Mouse (Mus musculus) limb, embryonic 14.5 days (tissue): ENCODE measurements around the gene Arhgef10l. TPM values are rescaled to one million over a fixed set of nuclear protein-coding genes. Genes with fewer than 3 reads are reported as not detected.
A peak's percentile ranks its signal among the peaks of the same experiment; 100 is the strongest.

ENCODE experiments used
- ATAC-seq: fragments of 200-750 bp; cut with Nextera tagmentation; 2 replicates; pipeline ENCODE4 v1.8.0; 2017; ENCODE audit warnings: low read depth, moderate number of reproducible peaks, moderate TSS enrichment; ENCODE audit not compliant: low FRiP score
- DNase-seq: peaks from one replicate; pipeline ENCODE4 v3.0.0-alpha.2; 2015; ENCODE audit warnings: low spot score
- H3K27ac ChIP-seq: fragments of 300-500 bp; sonication (generic); replicated peaks from 2 replicates; pipeline ENCODE4 v1.5.1; 2014; ENCODE audit warnings: low read depth, mild to moderate bottlenecking, low read length, moderate library complexity, mixed read lengths
- H3K27me3 ChIP-seq: fragments of 300-500 bp; sonication (generic); 2 replicates; pipeline ENCODE4 v1.6.1; 2014; ENCODE audit warnings: low read length, mixed read lengths; ENCODE audit not compliant: control insufficient read depth, insufficient read depth
- H3K36me3 ChIP-seq: fragments of 300-500 bp; sonication (generic); 2 replicates; pipeline ENCODE4 v1.6.1; 2014; ENCODE audit warnings: mild to moderate bottlenecking, low read length, moderate library complexity, mixed read lengths; ENCODE audit not compliant: control insufficient read depth, insufficient read depth
- H3K4me1 ChIP-seq: fragments of 300-500 bp; sonication (generic); 2 replicates; pipeline ENCODE4 v1.6.1; 2014; ENCODE audit warnings: antibody characterized with exemption, low read length, mixed read lengths; ENCODE audit not compliant: control insufficient read depth, insufficient read depth
- H3K4me2 ChIP-seq: fragments of 300-500 bp; sonication (generic); replicated peaks from 2 replicates; pipeline ENCODE4 v1.6.1; 2014; ENCODE audit warnings: low read depth, mild to moderate bottlenecking, low read length, moderate library complexity; ENCODE audit not compliant: severe bottlenecking
- H3K4me3 ChIP-seq: fragments of 300-500 bp; sonication (generic); replicated peaks from 2 replicates; pipeline ENCODE4 v1.5.1; 2014; ENCODE audit warnings: low read length
- H3K9ac ChIP-seq: fragments of 300-500 bp; sonication (generic); 2 replicates; pipeline ENCODE4 v1.6.1; 2014; ENCODE audit warnings: mild to moderate bottlenecking, low read depth, low read length, moderate library complexity; ENCODE audit not compliant: severe bottlenecking
- H3K9me3 ChIP-seq: fragments of 300-500 bp; sonication (generic); 2 replicates; pipeline ENCODE4 v1.6.1; 2016; ENCODE audit warnings: low read length; ENCODE audit not compliant: control insufficient read depth
- POLR2A ChIP-seq: fragments of 200-500 bp; IDR thresholded peaks from 2 replicates; pipeline ENCODE4 v1.8.0; 2012; ENCODE audit warnings: inconsistent platforms, mild to moderate bottlenecking, moderate library complexity, borderline replicate concordance; ENCODE audit not compliant: insufficient read depth, insufficient read length; ENCODE audit errors: extremely low read depth
- WGBS: fragments of 180-500 bp; shearing (Covaris S2); extraction: QIAGEN DNeasy Blood & Tissue Kit; methylation state at CpG from one replicate; pipeline ENCODE4 v1.1.7; 2014; 5-methylcytosine and 5-hydroxymethylcytosine counted together
- polyA plus RNA-seq, 2 experiments: library from polyadenylated mRNA; depleted of rRNA in 1 of 2; stranded (reverse) in 1 of 2; unstranded in 1 of 2; fragments of >200 nt; fragmentation: Nextera tagmentation in 1 of 2; extraction: Ambion mirVana in 1 of 2; gene quantifications; 2 replicates each; pipeline versions ENCODE4 v1.2.1 to v1.2.3; 2012 to 2014

Gene Arhgef10l
- polyA plus RNA-seq, 2 experiments = 13.7 to 19.5 TPM

- Histone ChIP-seq H3K4me2 (no peak overlapping the region), H3K4me1 (peaks cover 28% of the 10 kb centered on the region), H3K9me3 (no peaks in the 10 kb centered on the region), H3K36me3 (no peaks in the 10 kb centered on the region), H3K27me3 (no peaks in the 10 kb centered on the region), H3K4me3 (no peak overlapping the region), H3K9ac (no peak overlapping the region), H3K27ac (no peak overlapping the region)
- WGBS = 43% methylated on average over 14 of the region's 14 CpGs
- DNase-seq (no peak), ATAC-seq (no peak)
- TF ChIP-seq POLR2A = no peak
These were observed 11.8 kb downstream of the Arhgef10l start for GRCm38 (mm10) chr4:140653835-140654583.

DNA sequence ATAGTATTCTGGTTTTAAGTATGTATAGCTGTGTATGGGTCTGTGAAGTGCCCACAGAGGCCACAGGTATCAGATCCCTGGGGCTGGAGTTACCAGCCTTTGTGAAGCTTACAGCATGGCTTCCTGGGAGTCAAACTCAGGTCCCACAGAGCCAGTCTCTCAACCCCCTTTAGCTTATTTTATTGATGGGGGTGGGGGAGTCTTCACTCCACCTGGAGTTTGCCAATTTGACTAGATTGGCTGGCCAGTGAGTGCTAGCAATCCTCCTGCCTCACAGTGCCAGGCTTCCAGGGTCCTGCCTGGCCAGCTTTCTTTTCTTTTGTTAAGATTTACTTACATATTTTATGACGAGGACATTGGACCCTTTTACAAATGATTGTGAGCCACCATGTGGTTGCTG lies 16.1 kb downstream of the Arhgef10l start:
- Histone ChIP-seq H3K9ac (no peak overlapping the region), H3K4me3 (no peak overlapping the region; the same call in 1 of the 2 replicates), H3K27me3 (no peaks in the 10 kb centered on the region), H3K27ac (no peak overlapping the region), H3K4me2 (0 out of 2 replicates have a peak overlapping the region, but pooled peaks have one; percentile 66), H3K36me3 (0 out of 2 replicates have a peak, but pooled peaks cover 4% of the 10 kb centered on the region), H3K9me3 (no peaks in the 10 kb centered on the region), H3K4me1 (peaks cover 14% of the 10 kb centered on the region)
- WGBS = 55% methylated on average over 1 of the region's 1 CpGs
- no peak for DNase-seq
- no peak for ATAC-seq
- no peak for TF ChIP-seq POLR2A

DNA sequence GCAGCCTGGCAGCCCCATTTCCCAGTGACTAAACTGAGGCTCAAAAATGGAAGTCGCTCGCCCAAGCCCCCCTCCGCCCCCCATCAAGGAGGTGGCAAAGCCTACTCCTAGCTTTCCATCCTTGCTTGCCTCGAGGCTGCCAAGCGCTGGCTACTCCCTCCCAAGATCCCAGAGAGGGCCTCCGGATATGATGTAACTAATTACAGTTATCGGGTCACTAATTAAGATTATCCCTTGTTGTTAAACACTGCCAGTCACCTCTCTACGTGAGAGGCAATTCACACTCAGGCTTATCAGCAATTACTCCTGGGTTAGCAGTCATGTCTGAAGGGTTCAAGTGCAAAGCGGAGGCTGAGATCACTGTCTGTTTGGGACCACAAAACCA lies 16.6 kb downstream of the Arhgef10l start:
- 16% methylated on average over 9 of the region's 9 CpGs for WGBS
- H3K36me3 ChIP-seq = 0 out of 2 replicates have a peak, but pooled peaks cover 4% of the 10 kb centered on the region
- no peak for DNase-seq

DNA sequence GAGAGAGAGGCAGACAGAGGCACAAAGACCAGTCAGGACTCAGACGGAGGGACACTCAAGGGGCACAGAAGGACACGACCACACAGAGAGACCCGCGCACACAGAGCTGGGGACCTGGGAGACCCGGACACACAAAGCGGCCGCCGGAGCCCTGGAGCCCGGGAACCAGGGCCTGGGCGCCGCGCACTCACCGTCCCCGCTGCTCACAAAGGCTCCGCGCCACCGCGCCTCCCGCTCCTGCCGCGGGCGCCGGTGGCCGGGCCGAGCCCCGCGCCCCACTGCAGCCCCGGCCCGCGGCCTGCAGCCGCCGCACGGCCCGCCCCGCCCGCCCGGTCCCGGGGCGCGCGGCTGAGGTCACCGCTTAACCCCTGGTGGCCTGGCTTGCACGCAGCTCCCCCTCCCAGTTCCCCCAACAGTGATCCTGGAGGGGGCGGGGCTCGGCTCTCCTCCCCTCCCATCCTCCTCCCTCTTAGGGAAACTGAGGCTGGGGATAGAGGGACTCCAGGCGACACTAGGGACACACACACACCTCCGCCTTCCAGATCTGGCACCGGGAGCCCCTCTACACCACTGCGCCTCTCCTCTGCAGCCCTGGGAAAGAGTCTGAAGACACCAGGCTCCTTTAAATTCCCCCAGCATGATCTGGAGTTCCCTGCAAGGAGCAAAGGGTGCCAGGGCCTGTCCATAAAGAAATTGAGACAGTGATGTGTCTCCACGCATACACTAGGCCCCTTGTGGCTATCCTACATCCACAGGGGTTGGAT lies 17.2 kb downstream of the Arhgef10l start:
- H3K4me2 ChIP-seq = peak overlapping the region; percentile 66
- H3K27me3 ChIP-seq = no peaks in the 10 kb centered on the region
- DNase-seq (no peak), ATAC-seq (peak; percentile 83)
- H3K27ac ChIP-seq = peak overlapping the region; percentile 83
- peak overlapping the region; percentile 62 for H3K4me3 ChIP-seq
- TF ChIP-seq POLR2A = no peak
- H3K4me1 ChIP-seq = peaks cover 10% of the 10 kb centered on the region
- no peaks in the 10 kb centered on the region for H3K9me3 ChIP-seq
- 1% methylated on average over 16 of the region's 50 CpGs for WGBS
- H3K36me3 ChIP-seq = 0 out of 2 replicates have a peak, but pooled peaks cover 4% of the 10 kb centered on the region
- peak overlapping the region; percentile 91 for H3K9ac ChIP-seq

More for the DNA sequence above, 16.6 kb downstream of the Arhgef10l start:
- peak overlapping the region; percentile 91 for H3K9ac ChIP-seq
- peak overlapping the region; percentile 66 for H3K4me2 ChIP-seq
- 0 out of 2 replicates have a peak overlapping the region, but pooled peaks have one; percentile 83 for H3K27ac ChIP-seq
- H3K27me3 ChIP-seq = no peaks in the 10 kb centered on the region
- ATAC-seq = no peak
- no peaks in the 10 kb centered on the region for H3K9me3 ChIP-seq
- peaks cover 13% of the 10 kb centered on the region for H3K4me1 ChIP-seq
- peak overlapping the region; percentile 62 for H3K4me3 ChIP-seq
- TF ChIP-seq POLR2A = no peak

GRCm38 (mm10) chr4:140647711-140648421 lies 17.9 kb downstream of the Arhgef10l start:
- Histone ChIP-seq H3K9me3 (no peaks in the 10 kb centered on the region), H3K4me3 (peak overlapping the region; percentile 62), H3K4me2 (peak overlapping the region; percentile 66), H3K27me3 (no peaks in the 10 kb centered on the region), H3K27ac (peak overlapping the region; percentile 83), H3K9ac (peak overlapping the region; percentile 91), H3K4me1 (peaks cover 10% of the 10 kb centered on the region), H3K36me3 (0 out of 2 replicates have a peak, but pooled peaks cover 4% of the 10 kb centered on the region)
- 10% methylated on average over 12 of the region's 12 CpGs for WGBS
- TF ChIP-seq POLR2A = no peak
- no peak for DNase-seq
- ATAC-seq = peak; percentile 56; the same call in 1 of the 2 replicates
